Mouse (Mus musculus): ENCODE measurements around the gene Olfr1358. TPM values are rescaled to one million over a fixed set of nuclear protein-coding genes. Genes with fewer than 3 reads are reported as not detected.
A peak's percentile ranks its signal among the peaks of the same experiment; 100 is the strongest.
"Not testable (repeated sequence)": the region's sequence is repeated elsewhere in the genome, so short reads cannot be mapped to it uniquely, and the experiment has no call there.

The Olfr1358 gene
- polyA plus RNA-seq, 1 experiment from 2014 or later, result not detected

DNA sequence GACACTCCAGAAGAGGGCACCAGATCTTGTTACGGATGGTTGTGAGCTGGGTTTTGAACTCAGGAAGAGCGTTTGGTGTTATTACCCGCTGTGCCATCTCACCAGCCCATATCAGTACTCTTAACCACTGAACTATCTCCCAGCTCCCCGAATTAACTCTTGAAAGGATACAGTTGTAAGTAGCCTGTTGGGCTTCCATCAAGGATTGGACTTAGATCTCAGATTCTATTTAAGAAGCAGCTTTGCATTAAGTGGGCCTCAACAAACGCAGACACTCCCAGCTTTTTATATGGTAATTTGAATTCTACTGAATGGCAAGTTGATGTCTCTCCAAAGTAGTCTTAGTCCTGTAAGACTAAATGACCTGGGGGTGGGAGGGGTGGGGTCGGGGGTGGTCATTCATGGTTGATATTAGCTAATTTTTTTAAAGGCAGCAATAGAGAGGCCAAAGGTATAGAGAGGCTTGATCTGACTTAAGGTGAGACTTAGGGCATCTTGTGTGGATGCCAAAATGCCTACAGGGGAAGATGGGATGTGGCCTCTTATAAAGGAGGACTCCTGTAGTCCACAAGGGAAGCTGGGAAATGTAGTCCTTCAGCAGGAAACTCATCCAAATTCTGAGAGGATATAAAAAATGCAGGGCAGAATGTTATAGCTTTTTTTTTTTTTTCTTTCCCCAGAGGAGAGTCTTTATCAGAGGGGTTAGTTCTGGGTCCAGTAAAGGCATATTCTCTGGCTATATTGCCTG, 14.1 kb upstream of the Olfr1358 start:
- peaks cover 8% of the 10 kb centered on the region; the same call in 1 of the 2 replicates for H3K4me1 ChIP-seq (replicated peaks)
- 81% methylated on average over 6 of the region's 6 CpGs for WGBS
- H3K27ac ChIP-seq, result no peak overlapping the region
- H3K9me3 ChIP-seq, result 0 out of 2 replicates have a peak, but pooled peaks cover 3% of the 10 kb centered on the region
- no peak overlapping the region for H3K4me3 ChIP-seq
- H3K36me3 ChIP-seq, result no peaks in the 10 kb centered on the region
- no peaks in the 10 kb centered on the region for H3K27me3 ChIP-seq (ENCODE audit: insufficient read depth, poor library complexity, severe bottlenecking)
- no peak for DNase-seq (ENCODE audit: low spot score)

DNA sequence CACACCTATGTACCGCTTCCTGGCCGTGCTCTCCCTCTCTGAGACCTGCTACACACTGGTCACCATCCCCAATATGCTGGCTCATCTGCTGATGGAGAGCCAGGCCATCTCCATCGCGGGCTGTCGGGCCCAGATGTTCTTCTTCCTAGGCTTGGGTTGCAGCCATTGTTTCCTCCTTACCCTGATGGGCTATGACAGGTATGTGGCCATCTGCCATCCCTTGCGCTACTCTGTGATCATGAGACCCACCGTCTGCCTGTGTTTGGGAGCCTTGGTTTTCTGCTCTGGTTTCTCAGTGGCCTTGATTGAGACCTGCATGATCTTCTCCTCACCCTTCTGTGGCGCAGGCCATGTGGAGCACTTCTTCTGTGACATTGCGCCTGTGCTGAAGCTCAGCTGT, 2.6 kb downstream of the Olfr1358 start:
- WGBS, result 87% methylated on average over 9 of the region's 9 CpGs
- Histone ChIP-seq H3K36me3 (no peaks in the 10 kb centered on the region), H3K4me3 (no peak overlapping the region), H3K9me3 (no peaks in the 10 kb centered on the region), H3K27me3 (ENCODE audit: insufficient read depth, poor library complexity, severe bottlenecking) (no peaks in the 10 kb centered on the region), H3K27ac (no peak overlapping the region), H3K4me1 (replicated peaks) (no peaks in the 10 kb centered on the region)
- no peak for DNase-seq (ENCODE audit: low spot score)

DNA sequence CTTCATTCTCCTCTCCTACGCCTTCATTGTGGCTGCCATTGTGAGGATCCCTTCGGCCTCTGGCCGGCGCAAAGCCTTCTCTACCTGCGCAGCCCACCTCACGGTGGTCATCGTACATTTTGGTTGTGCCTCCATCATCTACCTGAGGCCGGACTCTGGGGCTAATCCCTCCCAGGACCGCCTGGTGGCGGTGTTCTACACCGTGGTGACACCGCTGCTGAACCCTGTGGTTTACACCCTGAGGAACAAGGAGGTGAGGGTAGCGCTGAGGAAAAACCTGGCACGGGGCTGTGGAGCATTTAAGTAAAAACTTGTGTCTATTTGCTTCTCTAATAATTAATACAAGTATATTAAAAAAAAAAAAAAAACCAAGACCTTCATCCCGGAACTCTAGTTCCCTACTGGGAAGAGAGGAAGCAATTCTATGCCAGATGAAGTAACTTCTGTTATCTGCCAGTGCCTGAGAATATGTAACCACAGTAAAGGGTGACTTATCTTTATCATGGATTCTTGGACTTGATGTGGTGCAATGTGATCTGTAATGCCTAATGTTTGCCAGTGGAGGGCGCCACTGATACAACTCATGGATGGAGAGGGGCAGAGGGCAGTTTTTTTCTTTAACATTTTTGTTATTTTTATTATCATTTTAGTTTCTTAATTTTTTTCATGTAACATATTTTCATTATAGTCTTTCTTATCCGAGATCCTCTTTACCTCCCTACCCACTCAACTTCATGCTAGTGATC, 3.2 kb downstream of the Olfr1358 start:
- DNase-seq (ENCODE audit: low spot score), result peak; percentile 12
- Histone ChIP-seq H3K4me1 (replicated peaks) (no peaks in the 10 kb centered on the region), H3K27ac (no peak overlapping the region), H3K4me3 (no peak overlapping the region), H3K9me3 (no peaks in the 10 kb centered on the region), H3K36me3 (no peaks in the 10 kb centered on the region), H3K27me3 (ENCODE audit: insufficient read depth, poor library complexity, severe bottlenecking) (no peaks in the 10 kb centered on the region)
- WGBS, result 55% methylated on average over 17 of the region's 17 CpGs

GRCm38 (mm10) chr10:78525071-78525470, 7.8 kb downstream of the Olfr1358 start:
- not testable (repeated sequence) for H3K4me1 ChIP-seq (replicated peaks)

GRCm38 (mm10) chr10:78525511-78525910, 8.3 kb downstream of the Olfr1358 start:
- H3K4me1 ChIP-seq (replicated peaks), result no peaks in the 10 kb centered on the region
- no peaks in the 10 kb centered on the region for H3K27me3 ChIP-seq (ENCODE audit: insufficient read depth, poor library complexity, severe bottlenecking)
- H3K36me3 ChIP-seq, result no peaks in the 10 kb centered on the region
- no peak overlapping the region for H3K4me3 ChIP-seq
- WGBS, result 67% methylated on average over 4 of the region's 4 CpGs
- H3K9me3 ChIP-seq, result no peaks in the 10 kb centered on the region
- no peak for DNase-seq (ENCODE audit: low spot score)
- no peak overlapping the region for H3K27ac ChIP-seq

More at GRCm38 (mm10) chr10:78525071-78525470, 7.8 kb downstream of the Olfr1358 start:
- H3K4me3 ChIP-seq; H3K9me3 ChIP-seq; H3K27ac ChIP-seq; H3K36me3 ChIP-seq; H3K27me3 ChIP-seq (ENCODE audit: insufficient read depth, poor library complexity, severe bottlenecking); DNase-seq (ENCODE audit: low spot score): not testable (repeated sequence)
- WGBS, result 61% methylated on average over 3 of the region's 3 CpGs

DNA sequence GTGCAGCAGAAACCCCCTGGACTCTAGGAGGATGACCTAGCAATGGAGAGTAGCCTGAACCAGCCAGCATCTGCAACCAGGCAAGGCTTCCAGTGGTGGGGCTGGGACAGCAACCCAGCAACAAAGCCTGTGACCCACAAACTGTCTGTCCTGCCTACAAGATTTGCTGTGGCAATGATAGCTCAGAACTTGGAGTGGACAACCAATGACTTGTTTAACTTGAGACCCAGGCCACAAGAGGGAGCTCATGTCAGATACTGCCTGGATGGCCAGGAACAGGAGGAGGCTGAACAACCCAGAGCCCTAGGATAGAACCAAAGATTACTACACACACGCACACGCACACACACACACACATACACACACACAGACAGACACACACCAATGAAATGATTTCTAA, 23.7 kb downstream of the Olfr1358 start:
- Histone ChIP-seq H3K36me3 (no peaks in the 10 kb centered on the region), H3K4me1 (replicated peaks) (no peaks in the 10 kb centered on the region), H3K4me3 (no peak overlapping the region), H3K27ac (no peak overlapping the region), H3K27me3 (ENCODE audit: insufficient read depth, poor library complexity, severe bottlenecking) (no peaks in the 10 kb centered on the region), H3K9me3 (no peaks in the 10 kb centered on the region)
- DNase-seq (ENCODE audit: low spot score), result no peak
- 66% methylated on average over 2 of the region's 2 CpGs for WGBS

- no peaks in the 10 kb centered on the region for H3K9me3 ChIP-seq
- DNase-seq (ENCODE audit: low spot score), result no peak
- 93% methylated on average over 1 of the region's 1 CpGs for WGBS
- H3K36me3 ChIP-seq, result no peaks in the 10 kb centered on the region
- no peak overlapping the region for H3K27ac ChIP-seq
- no peaks in the 10 kb centered on the region for H3K27me3 ChIP-seq (ENCODE audit: insufficient read depth, poor library complexity, severe bottlenecking)
- no peak overlapping the region for H3K4me3 ChIP-seq
- no peaks in the 10 kb centered on the region for H3K4me1 ChIP-seq (replicated peaks)
These were observed 47.8 kb downstream of the Olfr1358 start for GRCm38 (mm10) chr10:78565070-78565469.

DNA sequence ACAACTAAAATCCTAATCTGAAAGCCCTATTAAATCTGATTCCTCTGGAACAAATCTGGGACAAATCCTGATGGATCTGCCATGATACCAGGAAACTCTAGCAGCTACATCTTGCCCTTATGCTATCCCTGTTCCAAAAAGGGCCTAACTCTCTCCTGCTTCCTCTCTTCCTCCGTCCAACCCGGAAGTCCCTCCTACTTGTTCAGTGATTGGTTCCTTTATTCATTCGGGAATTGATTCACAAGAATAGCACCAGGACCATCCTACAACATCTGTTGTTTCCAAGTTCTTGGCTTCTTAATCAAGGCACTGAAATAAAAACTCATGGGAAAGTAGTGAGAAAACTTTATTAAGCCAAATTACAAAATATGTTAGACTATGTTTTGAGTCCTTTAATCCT, 52.0 kb downstream of the Olfr1358 start:
- Histone ChIP-seq H3K36me3 (no peaks in the 10 kb centered on the region), H3K4me3 (no peak overlapping the region), H3K9me3 (no peaks in the 10 kb centered on the region), H3K4me1 (replicated peaks) (0 out of 2 replicates have a peak, but pooled peaks cover 6% of the 10 kb centered on the region), H3K27me3 (ENCODE audit: insufficient read depth, poor library complexity, severe bottlenecking) (no peaks in the 10 kb centered on the region), H3K27ac (no peak overlapping the region)
- no peak for DNase-seq (ENCODE audit: low spot score)
- 87% methylated on average over 3 of the region's 3 CpGs for WGBS

- Histone ChIP-seq H3K4me3 (no peak overlapping the region), H3K36me3 (no peaks in the 10 kb centered on the region), H3K4me1 (replicated peaks) (0 out of 2 replicates have a peak, but pooled peaks cover 6% of the 10 kb centered on the region), H3K27ac (no peak overlapping the region), H3K27me3 (ENCODE audit: insufficient read depth, poor library complexity, severe bottlenecking) (no peaks in the 10 kb centered on the region), H3K9me3 (no peaks in the 10 kb centered on the region)
- 66% methylated on average over 3 of the region's 3 CpGs for WGBS
- no peak for DNase-seq (ENCODE audit: low spot score)
These were observed 52.5 kb downstream of the Olfr1358 start for GRCm38 (mm10) chr10:78569686-78570085.

Other genes starting within 250 kb of the Olfr1358 start
- gene Agpat3, start 164.9 kb upstream of the Olfr1358 start, polyA plus RNA-seq (2016; fragmentation: Nextera tagmentation; extraction: Ambion mirVana), result 40.1 and 47.2 TPM in 2 replicates
- 322 and 331 TPM in 2 replicates for gene Rrp1, start 104.4 kb upstream of the Olfr1358 start, polyA plus RNA-seq (2016; fragmentation: Nextera tagmentation; extraction: Ambion mirVana)
- 117 and 129 TPM in 2 replicates for gene Cstb, start 91.8 kb upstream of the Olfr1358 start, polyA plus RNA-seq (2016; fragmentation: Nextera tagmentation; extraction: Ambion mirVana)
- 10.0 and 11.1 TPM in 2 replicates for gene Pdxk, start 52.5 kb upstream of the Olfr1358 start, polyA plus RNA-seq (2016; fragmentation: Nextera tagmentation; extraction: Ambion mirVana)
- gene Ilvbl, start 56.9 kb downstream of the Olfr1358 start, polyA plus RNA-seq (2016; fragmentation: Nextera tagmentation; extraction: Ambion mirVana), result 35.5 and 48.0 TPM in 2 replicates
- gene Syde1, start 74.5 kb downstream of the Olfr1358 start, polyA plus RNA-seq (2016; fragmentation: Nextera tagmentation; extraction: Ambion mirVana), result 12.2 TPM in 2 replicates
- gene Olfr1357, start 100.6 kb downstream of the Olfr1358 start, polyA plus RNA-seq (2016; fragmentation: Nextera tagmentation; extraction: Ambion mirVana), result not detected in 2 replicates
- gene Casp14, start 200.9 kb downstream of the Olfr1358 start, polyA plus RNA-seq (2016; fragmentation: Nextera tagmentation; extraction: Ambion mirVana), result 0.07 TPM in 1 of 2 replicates, not detected in the other
- 0.09 and 0.19 TPM in 2 replicates for gene Ccdc105, start 235.6 kb downstream of the Olfr1358 start, polyA plus RNA-seq (2016; fragmentation: Nextera tagmentation; extraction: Ambion mirVana)

Data from hindbrain, embryonic 10.5 days (tissue).